Mouse (Mus musculus) monocyte, adult 5-6 weeks (primary cell): ENCODE measurements around the gene Olfr1258. TPM values are rescaled to one million over a fixed set of nuclear protein-coding genes. Genes with fewer than 3 reads are reported as not detected.
"Not testable (repeated sequence)": the region's sequence is repeated elsewhere in the genome, so short reads cannot be mapped to it uniquely, and the experiment has no call there.

ENCODE experiments used
- ATAC-seq: fragments of 153-309, 156-312 bp; replicated peaks from 2 replicates; pipeline ENCODE4 v1.8.0; 2017; ENCODE audit warnings: mild to moderate bottlenecking; ENCODE audit not compliant: low TSS enrichment, insufficient number of reproducible peaks, severe bottlenecking, poor library complexity, low FRiP score
- total RNA-seq: library from RNA; stranded (forward); fragments of 200-1000, 200-491, 200-594 nt; gene quantifications from 3 replicates; pipeline ENCODE4 v1.2.3, GENCODE M21; 2017

Gene Olfr1258
- total RNA-seq = 0.19 TPM in 1 of 3 replicates, not detected in the others

- no peak for ATAC-seq
Observed at GRCm38 (mm10) chr2:89927009-89927408, at the start of gene Olfr1258. Gene Olfr1258, plus strand, starts transcription at chr2:89927309.

GRCm38 (mm10) chr2:89878137-89878536, 49.0 kb upstream of the Olfr1258 start, which contains the start of gene Olfr1257:
Gene Olfr1257, plus strand, starts transcription at chr2:89878437.
- no peak for ATAC-seq

- not testable (repeated sequence) for ATAC-seq
Observed at GRCm38 (mm10) chr2:89912616-89913015, 14.5 kb upstream of the Olfr1258 start.

GRCm38 (mm10) chr2:89948564-89948963, 21.5 kb downstream of the Olfr1258 start, which contains the start of gene Olfr1259:
Gene Olfr1259, minus strand, starts transcription at chr2:89948664.
- ATAC-seq = no peak

- ATAC-seq = no peak
Observed at GRCm38 (mm10) chr2:89974184-89974583, 47.1 kb downstream of the Olfr1258 start, which contains the start of gene Olfr1260. Gene Olfr1260, plus strand, starts transcription at chr2:89974340.

GRCm38 (mm10) chr2:89977709-89978108, 50.6 kb downstream of the Olfr1258 start:
- ATAC-seq = no peak

Other genes with a start within 250 kb of the Olfr1258 start
- not detected in 3 replicates for gene Olfr1252, start 202.3 kb upstream of the Olfr1258 start, total RNA-seq
- gene Olfr1253, start 170.2 kb upstream of the Olfr1258 start, total RNA-seq = not detected in 3 replicates
- not detected in 3 replicates for gene Olfr1254, start 133.7 kb upstream of the Olfr1258 start, total RNA-seq
- not detected in 3 replicates for gene Olfr1255, start 115.3 kb upstream of the Olfr1258 start, total RNA-seq
- not detected in 3 replicates for gene Olfr1256, start 85.8 kb upstream of the Olfr1258 start, total RNA-seq
- not detected in 3 replicates for gene Olfr48, start 79.1 kb upstream of the Olfr1258 start, total RNA-seq
- not detected in 3 replicates for gene Olfr1257, start 48.9 kb upstream of the Olfr1258 start, total RNA-seq
- 1.1 TPM in 1 of 3 replicates, not detected in the others for gene Olfr1259, start 21.4 kb downstream of the Olfr1258 start, total RNA-seq
- not detected in 3 replicates for gene Olfr1260, start 47.0 kb downstream of the Olfr1258 start, total RNA-seq
- not detected in 3 replicates for gene Olfr1261, start 63.9 kb downstream of the Olfr1258 start, total RNA-seq
- not detected in 3 replicates for gene Olfr1262, start 72.8 kb downstream of the Olfr1258 start, total RNA-seq
- gene Olfr1263, start 84.8 kb downstream of the Olfr1258 start, total RNA-seq = not detected in 3 replicates
- gene Olfr1264, start 98.3 kb downstream of the Olfr1258 start, total RNA-seq = not detected in 3 replicates
- gene Olfr1265, start 108.0 kb downstream of the Olfr1258 start, total RNA-seq = not detected in 3 replicates
- not detected in 3 replicates for gene Olfr140, start 136.3 kb downstream of the Olfr1258 start, total RNA-seq
- gene Olfr1269, start 194.1 kb downstream of the Olfr1258 start, total RNA-seq = not detected in 3 replicates
- not detected in 3 replicates for gene Olfr32, start 215.0 kb downstream of the Olfr1258 start, total RNA-seq
- gene Olfr1270, start 225.8 kb downstream of the Olfr1258 start, total RNA-seq = not detected in 3 replicates